Mouse (Mus musculus) cortical plate, adult 2 months (tissue): Measurements from ENCODE around the gene Acsbg2. TPM values are rescaled to one million over a fixed set of nuclear protein-coding genes. Genes with fewer than 3 reads are reported as not detected.
"Not testable (repeated sequence)": the region's sequence is repeated elsewhere in the genome, so short reads cannot be mapped to it uniquely, and the experiment has no call there.

ENCODE experiments used
- H3K27ac ChIP-seq: fragments of 200-500 bp; 2 replicates; pipeline ENCODE4 v1.5.1; 2012; ENCODE audit warnings: low read length, control low read depth, inconsistent platforms; ENCODE audit not compliant: insufficient read depth
- H3K4me1 ChIP-seq: fragments of 200-500 bp; 2 replicates; pipeline ENCODE4 v1.6.1; 2011; ENCODE audit warnings: low read length; ENCODE audit not compliant: control insufficient read depth, insufficient read depth
- H3K4me3 ChIP-seq: fragments of 200-500 bp; 2 replicates; pipeline ENCODE4 v1.5.1; 2011; ENCODE audit warnings: mild to moderate bottlenecking, low read length, control low read depth; ENCODE audit not compliant: insufficient read depth
- CTCF ChIP-seq: fragments of 200-500 bp; IDR thresholded peaks from 2 replicates; pipeline ENCODE4 v1.5.1; 2011; ENCODE audit warnings: mild to moderate bottlenecking, control low read depth, low read length; ENCODE audit not compliant: insufficient read depth; ENCODE audit errors: extremely low read depth
- POLR2A ChIP-seq: fragments of 200-500 bp; IDR thresholded peaks from 2 replicates; pipeline ENCODE4 v1.6.1; 2011; ENCODE audit warnings: mild to moderate bottlenecking, low read length, control low read depth; ENCODE audit not compliant: insufficient read depth; ENCODE audit errors: extremely low read depth
- polyA plus RNA-seq: library from polyadenylated mRNA; depleted of rRNA; stranded (reverse); fragments of >200 nt; gene quantifications from 2 replicates; pipeline ENCODE4 v1.2.3, GENCODE M21; 2012; rRNA removed

Gene Acsbg2
- polyA plus RNA-seq: 0.09 TPM in 1 of 2 replicates, not detected in the other

DNA sequence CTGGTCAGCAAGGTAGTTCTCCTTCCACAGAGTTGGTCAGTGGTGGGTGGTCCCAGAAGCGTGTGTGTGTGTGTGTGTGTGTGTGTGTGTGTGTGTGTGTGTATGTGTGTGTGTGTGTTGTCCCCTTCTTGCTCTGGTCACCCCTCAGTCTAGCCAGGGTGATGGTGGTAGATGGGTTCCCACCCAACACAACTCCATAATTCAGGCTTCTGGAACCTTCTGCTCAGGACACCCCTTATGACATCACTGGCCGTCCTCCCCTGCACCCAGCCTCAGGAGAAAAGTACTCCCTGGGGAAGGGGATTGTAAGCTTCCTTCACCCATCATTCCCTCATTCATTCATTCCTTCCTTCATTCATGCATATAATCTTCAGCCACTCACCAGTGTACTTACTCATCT is at the start of gene Acsbg2:
Gene Acsbg2, minus strand, starts transcription at position 211 of the 400 bp plus-strand sequence.
- Histone ChIP-seq H3K4me1 (no peaks in the 10 kb centered on the region), H3K4me3 (no peak within 1 kb of the TSS), H3K27ac (no peak within 1 kb of the TSS)
- TF ChIP-seq CTCF (no peak), POLR2A (no peak)

DNA sequence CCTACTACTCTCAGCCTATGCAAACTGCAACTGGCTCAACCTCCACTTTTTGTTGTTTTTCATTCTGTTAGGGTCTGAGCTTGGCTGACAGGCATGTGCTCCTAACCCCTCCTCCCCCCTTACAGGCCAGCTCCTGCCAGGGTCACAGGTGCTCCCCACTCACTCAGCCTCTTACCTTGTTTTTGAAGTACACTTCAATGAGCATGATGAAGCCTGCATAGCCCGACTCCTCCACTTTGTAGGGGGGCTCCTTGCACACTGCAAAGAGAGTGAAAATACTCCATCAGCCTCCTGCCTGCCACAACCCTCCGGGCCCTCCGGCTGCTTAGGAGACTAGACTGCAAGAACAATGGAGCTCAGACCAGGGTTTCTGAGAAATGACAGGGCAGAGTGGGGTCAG is 45.5 kb upstream of the Acsbg2 start:
- H3K4me3 ChIP-seq: no peak overlapping the region
- no peak overlapping the region for H3K27ac ChIP-seq
- TF ChIP-seq CTCF (no peak), POLR2A (no peak)
- no peaks in the 10 kb centered on the region for H3K4me1 ChIP-seq

DNA sequence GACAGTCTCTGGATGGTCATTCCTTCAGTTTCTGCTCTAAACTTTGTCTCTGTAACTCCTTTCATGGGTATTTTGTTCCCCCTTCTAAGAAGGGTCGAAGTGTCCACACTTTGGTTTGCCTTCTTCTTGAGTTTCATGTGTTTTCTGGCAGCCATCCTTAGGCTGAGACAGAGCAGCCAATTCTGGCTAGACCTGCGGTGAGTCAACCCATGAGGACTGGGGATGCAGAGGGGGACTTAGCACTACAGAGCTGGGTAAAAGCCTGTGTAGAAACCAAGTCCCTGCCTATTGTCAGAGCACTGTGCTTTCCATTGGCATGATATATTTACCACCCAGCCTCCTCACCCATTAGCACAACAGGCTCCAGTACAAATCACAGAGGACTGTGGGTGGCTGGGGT is 42.9 kb upstream of the Acsbg2 start:
- no peak overlapping the region for H3K4me3 ChIP-seq
- no peaks in the 10 kb centered on the region for H3K4me1 ChIP-seq
- TF ChIP-seq CTCF (no peak), POLR2A (no peak)
- H3K27ac ChIP-seq: no peak overlapping the region

DNA sequence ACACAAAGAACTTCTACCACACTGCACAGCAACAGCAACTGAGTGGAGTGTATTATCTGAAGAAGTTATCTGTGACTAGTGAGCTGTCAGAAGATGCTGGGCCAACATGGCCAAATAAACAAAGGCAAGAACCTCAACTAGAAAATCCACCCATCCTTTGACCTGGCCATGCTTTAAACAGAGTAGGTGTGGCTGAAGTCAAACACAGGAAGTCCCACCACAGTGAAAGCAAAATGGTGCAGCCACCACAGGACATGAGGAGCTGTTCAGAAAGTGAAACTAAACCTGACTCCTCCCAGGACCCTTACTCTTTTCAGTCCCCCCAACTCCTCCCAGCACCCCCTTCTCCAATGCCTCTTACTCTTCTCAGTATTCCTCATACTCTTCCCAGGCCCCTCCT is 39.2 kb upstream of the Acsbg2 start:
- no peak overlapping the region for H3K4me3 ChIP-seq
- TF ChIP-seq CTCF (no peak), POLR2A (no peak)
- no peak overlapping the region for H3K27ac ChIP-seq
- H3K4me1 ChIP-seq: peaks cover 3% of the 10 kb centered on the region; the same call in 1 of the 2 replicates

DNA sequence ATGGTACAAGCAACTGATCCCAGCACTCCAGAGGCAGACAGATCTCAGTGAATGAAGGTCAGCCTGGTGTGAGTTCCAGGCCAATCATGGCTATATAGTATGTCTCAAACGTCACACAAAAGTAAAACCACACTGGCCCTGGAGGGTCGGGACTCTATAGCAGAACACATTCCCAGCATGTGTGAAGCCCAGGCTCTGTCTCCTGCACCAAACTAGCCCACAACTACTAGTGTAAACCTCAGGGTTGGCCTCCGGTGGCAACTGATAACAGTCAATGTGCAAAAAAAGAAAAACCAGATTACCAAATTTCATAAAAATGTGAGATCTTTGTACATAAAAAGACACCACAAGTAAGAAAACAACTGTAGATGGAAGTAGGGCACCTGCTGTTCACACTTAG is 38.8 kb upstream of the Acsbg2 start:
- Histone ChIP-seq H3K4me3 (no peak overlapping the region), H3K4me1 (peaks cover 3% of the 10 kb centered on the region; the same call in 1 of the 2 replicates), H3K27ac (no peak overlapping the region)
- TF ChIP-seq CTCF (no peak), POLR2A (no peak)

DNA sequence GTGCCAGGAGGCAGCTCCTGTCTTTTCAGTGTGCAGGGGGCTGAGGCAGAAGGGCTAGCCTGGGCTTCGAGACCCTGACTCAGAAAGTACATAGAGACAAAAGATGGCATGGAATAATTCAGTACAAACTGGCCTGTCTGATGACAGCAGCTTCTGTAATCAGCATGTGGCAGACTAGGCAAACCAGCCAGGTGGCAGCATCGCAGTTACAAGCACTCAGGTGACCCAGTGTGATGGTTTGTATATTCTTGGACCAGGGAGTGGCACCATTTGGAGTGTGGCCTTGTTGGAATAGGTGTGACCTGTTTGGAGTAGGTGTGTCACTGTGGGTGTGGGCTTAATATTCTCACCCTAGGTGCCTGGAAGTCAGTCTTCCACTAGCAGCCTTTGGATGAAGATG is 35.5 kb upstream of the Acsbg2 start:
- H3K27ac ChIP-seq, H3K4me1 ChIP-seq, H3K4me3 ChIP-seq: not testable (repeated sequence)

DNA sequence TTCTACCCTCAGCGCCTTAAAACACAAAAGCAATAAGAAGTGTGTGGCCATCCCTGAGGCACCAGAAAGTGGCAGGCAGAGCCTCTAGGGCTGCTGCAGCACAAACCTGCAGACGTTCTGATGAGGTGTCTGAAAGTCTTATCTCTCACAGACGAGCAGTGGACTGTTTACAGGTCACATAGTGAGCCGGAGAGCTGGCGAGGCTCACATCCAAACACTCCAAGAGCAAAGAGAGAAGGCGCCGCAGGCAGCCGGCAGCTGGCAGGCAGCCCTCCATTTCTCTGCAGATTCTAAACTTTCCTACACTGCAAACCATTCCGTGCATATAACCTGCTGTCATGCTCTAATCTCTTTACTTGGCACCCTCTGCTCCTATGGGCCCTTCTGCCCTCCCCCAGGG is 33.6 kb upstream of the Acsbg2 start:
- TF ChIP-seq POLR2A (no peak), CTCF (no peak)
- Histone ChIP-seq H3K4me1 (peaks cover 3% of the 10 kb centered on the region; the same call in 1 of the 2 replicates), H3K27ac (no peak overlapping the region), H3K4me3 (no peak overlapping the region)

DNA sequence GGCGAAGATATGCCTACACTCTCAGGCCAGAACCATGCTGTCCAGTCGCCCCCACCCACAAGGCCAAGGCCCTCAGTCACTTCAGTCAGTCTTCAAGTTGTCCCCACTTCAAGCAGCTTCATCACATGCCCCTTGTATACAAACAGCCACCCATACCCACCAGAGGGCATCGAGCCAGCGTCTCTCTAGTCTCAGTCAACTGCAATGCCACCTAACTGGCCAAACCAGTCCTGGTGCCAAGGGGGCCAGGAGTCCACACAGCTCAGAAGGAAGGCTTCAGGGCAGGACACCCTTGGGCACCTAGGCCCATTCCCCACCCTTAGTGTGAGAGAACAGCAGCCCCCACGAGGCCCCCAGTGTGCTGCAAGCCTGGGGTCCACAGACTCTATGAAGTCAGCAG is 32.8 kb upstream of the Acsbg2 start:
- Histone ChIP-seq H3K4me1 (peaks cover 3% of the 10 kb centered on the region; the same call in 1 of the 2 replicates), H3K27ac (no peak overlapping the region), H3K4me3 (no peak overlapping the region)
- TF ChIP-seq POLR2A: no peak
- TF ChIP-seq CTCF: no peak

DNA sequence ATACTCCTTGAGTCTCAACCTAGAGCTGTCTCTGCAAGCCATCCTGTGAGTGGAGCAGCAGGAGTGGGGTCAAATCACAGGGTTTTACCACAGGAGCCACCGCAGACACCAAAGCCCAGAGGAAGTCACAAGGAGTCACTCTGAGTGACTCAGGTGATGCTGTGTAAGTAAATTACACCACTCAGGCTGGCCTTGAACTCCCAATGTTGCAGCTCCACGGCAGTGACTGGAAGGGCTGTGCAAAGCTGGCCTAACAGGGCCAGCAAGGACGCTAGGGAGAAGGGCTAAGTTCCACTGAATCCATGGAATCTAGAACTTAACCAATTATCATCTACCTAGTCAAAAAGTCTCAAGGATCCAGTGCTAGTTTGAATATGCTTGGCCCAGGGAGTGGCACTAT is 31.9 kb upstream of the Acsbg2 start:
- Histone ChIP-seq H3K27ac (no peak overlapping the region), H3K4me1 (peaks cover 3% of the 10 kb centered on the region; the same call in 1 of the 2 replicates), H3K4me3 (no peak overlapping the region)
- TF ChIP-seq CTCF: no peak
- no peak for TF ChIP-seq POLR2A

DNA sequence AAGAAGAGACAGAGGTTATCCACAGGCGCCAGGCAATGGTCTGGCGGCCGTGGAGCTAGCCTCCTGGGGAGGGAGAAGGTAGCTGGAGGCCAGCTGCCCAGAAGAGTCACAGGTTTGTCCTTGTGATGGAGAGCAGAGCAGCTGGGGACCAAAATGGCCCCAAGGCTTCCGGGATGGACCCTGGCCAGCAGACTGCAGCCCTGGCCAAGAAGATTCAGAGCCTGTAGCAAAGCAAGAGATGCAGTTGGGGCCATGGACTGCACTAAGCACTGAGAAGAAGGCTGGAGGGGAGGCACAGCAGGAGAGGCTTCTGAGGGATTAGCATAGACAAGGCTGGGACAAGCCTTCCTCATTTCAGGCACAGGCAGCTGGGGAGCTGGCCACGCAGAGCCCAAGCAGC is 28.5 kb upstream of the Acsbg2 start:
- Histone ChIP-seq H3K4me1 (no peaks in the 10 kb centered on the region), H3K4me3 (no peak overlapping the region), H3K27ac (no peak overlapping the region)
- no peak for TF ChIP-seq POLR2A
- no peak for TF ChIP-seq CTCF

DNA sequence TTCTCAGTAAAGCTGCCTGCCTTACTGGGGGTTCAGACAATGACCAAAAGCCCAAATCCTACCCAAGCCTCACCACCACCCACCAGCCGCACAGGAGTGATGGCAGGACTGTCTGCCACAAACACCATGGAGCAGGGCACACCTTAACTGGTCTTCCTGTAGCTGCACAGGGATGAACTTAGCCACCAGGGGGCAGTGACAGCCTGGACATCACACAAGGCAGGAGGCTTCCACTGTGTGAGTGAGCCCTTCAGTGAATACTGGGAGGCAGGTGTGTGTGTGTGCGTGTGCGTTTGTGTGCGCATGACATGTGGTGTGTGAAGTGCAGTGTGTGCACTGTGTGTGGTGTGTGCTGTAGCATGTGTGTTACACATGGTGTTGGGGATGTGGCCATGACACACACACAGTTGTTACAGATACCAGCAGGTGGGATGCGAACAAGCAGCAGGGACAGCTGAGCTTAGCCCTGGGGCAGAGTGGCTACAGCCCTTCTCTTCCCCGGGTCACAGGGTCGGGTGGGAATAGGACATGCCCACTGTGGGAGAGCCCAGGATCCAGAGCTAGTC is 23.5 kb upstream of the Acsbg2 start:
- TF ChIP-seq CTCF (peak; percentile 94), POLR2A (no peak)
- no peak overlapping the region for H3K27ac ChIP-seq
- H3K4me1 ChIP-seq: peaks cover 9% of the 10 kb centered on the region
- H3K4me3 ChIP-seq: no peak overlapping the region
